Mouse (Mus musculus) hindbrain, embryonic 10.5 days (tissue): ENCODE results near the gene Etl4. TPM values are rescaled to one million over a fixed set of nuclear protein-coding genes. Genes with fewer than 3 reads are reported as not detected.
"Not testable (repeated sequence)": the region's sequence is repeated elsewhere in the genome, so short reads cannot be mapped to it uniquely, and the experiment has no call there.

ENCODE experiments used
- DNase-seq: peaks from one replicate; pipeline ENCODE4 v3.0.0-alpha.2; 2017; ENCODE audit warnings: low spot score
- H3K27ac ChIP-seq: fragments of 300-500 bp; sonication (generic); 2 replicates; pipeline ENCODE4 v1.5.1; 2016; ENCODE audit warnings: mild to moderate bottlenecking, moderate library complexity
- H3K27me3 ChIP-seq: fragments of 300-500 bp; sonication (generic); 2 replicates; pipeline ENCODE4 v1.6.1; 2016; ENCODE audit warnings: mild to moderate bottlenecking; ENCODE audit not compliant: poor library complexity, insufficient read depth, severe bottlenecking
- H3K36me3 ChIP-seq: fragments of 300-500 bp; sonication (generic); 2 replicates; pipeline ENCODE4 v1.6.1; 2016; ENCODE audit warnings: mild to moderate bottlenecking, moderate library complexity
- H3K4me1 ChIP-seq: fragments of 300-500 bp; sonication (generic); replicated peaks from 2 replicates; pipeline ENCODE4 v1.6.1; 2016; ENCODE audit warnings: mild to moderate bottlenecking
- H3K4me3 ChIP-seq: fragments of 300-500 bp; sonication (generic); 2 replicates; pipeline ENCODE4 v1.5.1; 2016; ENCODE audit warnings: mild to moderate bottlenecking, moderate library complexity
- H3K9me3 ChIP-seq: fragments of 300-500 bp; sonication (generic); 2 replicates; pipeline ENCODE4 v1.6.1; 2016; ENCODE audit warnings: mild to moderate bottlenecking, moderate library complexity
- WGBS: fragments of 180-500 bp; shearing (Covaris S2); methylation state at CpG from one replicate; pipeline ENCODE4 v1.1.7; 2016; 5-methylcytosine and 5-hydroxymethylcytosine counted together
- polyA plus RNA-seq: library from polyadenylated mRNA; unstranded; fragments of >200 nt; fragmentation: Nextera tagmentation; extraction: Ambion mirVana; gene quantifications from 2 replicates; pipeline ENCODE4 v1.2.1, GENCODE M21; 2016

Etl4 gene
- polyA plus RNA-seq, 1 experiment from 2014 or later: 17.8 TPM

- H3K27ac ChIP-seq, H3K27me3 ChIP-seq, H3K36me3 ChIP-seq, H3K4me3 ChIP-seq, DNase-seq, H3K4me1 ChIP-seq, H3K9me3 ChIP-seq: not testable (repeated sequence)
- 87% methylated on average over 5 of the region's 5 CpGs for WGBS
Measured at GRCm38 (mm10) chr2:20180561-20180960, 271.0 kb downstream of the Etl4 start.

GRCm38 (mm10) chr2:20187223-20187622 is 277.6 kb downstream of the Etl4 start:
- H3K27me3 ChIP-seq, H3K36me3 ChIP-seq, H3K9me3 ChIP-seq, H3K27ac ChIP-seq, H3K4me1 ChIP-seq, DNase-seq, H3K4me3 ChIP-seq: not testable (repeated sequence)
- 92% methylated on average over 7 of the region's 7 CpGs for WGBS

- Histone ChIP-seq H3K9me3 (no peaks in the 10 kb centered on the region), H3K4me3 (no peak overlapping the region), H3K27ac (no peak overlapping the region), H3K36me3 (no peaks in the 10 kb centered on the region), H3K4me1 (no peaks in the 10 kb centered on the region), H3K27me3 (no peaks in the 10 kb centered on the region)
- DNase-seq: no peak
- 86% methylated on average over 7 of the region's 7 CpGs for WGBS
Measured at GRCm38 (mm10) chr2:20203011-20203410, 293.4 kb downstream of the Etl4 start.

GRCm38 (mm10) chr2:20206647-20207046 is 297.1 kb downstream of the Etl4 start:
- no peaks in the 10 kb centered on the region for H3K27me3 ChIP-seq
- no peak overlapping the region for H3K27ac ChIP-seq
- DNase-seq: no peak
- no peaks in the 10 kb centered on the region for H3K9me3 ChIP-seq
- 82% methylated on average over 1 of the region's 1 CpGs for WGBS
- H3K36me3 ChIP-seq: no peaks in the 10 kb centered on the region
- H3K4me3 ChIP-seq: no peak overlapping the region
- H3K4me1 ChIP-seq: no peaks in the 10 kb centered on the region

- WGBS: 84% methylated on average over 3 of the region's 3 CpGs
- H3K4me3 ChIP-seq: no peak overlapping the region
Measured at GRCm38 (mm10) chr2:20208683-20209194, 299.2 kb downstream of the Etl4 start.

GRCm38 (mm10) chr2:20209359-20209758 is 299.8 kb downstream of the Etl4 start:
- 63% methylated on average over 4 of the region's 4 CpGs for WGBS

More at GRCm38 (mm10) chr2:20208683-20209194, 299.2 kb downstream of the Etl4 start:
- H3K27ac ChIP-seq: no peak overlapping the region
- no peak for DNase-seq
- H3K27me3 ChIP-seq: no peaks in the 10 kb centered on the region
- H3K9me3 ChIP-seq: no peaks in the 10 kb centered on the region
- no peaks in the 10 kb centered on the region for H3K36me3 ChIP-seq
- H3K4me1 ChIP-seq: no peaks in the 10 kb centered on the region

GRCm38 (mm10) chr2:20216275-20216674 is 306.7 kb downstream of the Etl4 start:
- H3K27me3 ChIP-seq: no peaks in the 10 kb centered on the region
- H3K4me1 ChIP-seq: no peaks in the 10 kb centered on the region
- no peaks in the 10 kb centered on the region for H3K36me3 ChIP-seq
- no peaks in the 10 kb centered on the region for H3K9me3 ChIP-seq
- no peak for DNase-seq
- H3K27ac ChIP-seq: no peak overlapping the region
- 90% methylated on average over 2 of the region's 2 CpGs for WGBS
- H3K4me3 ChIP-seq: no peak overlapping the region

More at GRCm38 (mm10) chr2:20209359-20209758, 299.8 kb downstream of the Etl4 start:
- DNase-seq: no peak
- Histone ChIP-seq H3K36me3 (no peaks in the 10 kb centered on the region), H3K9me3 (no peaks in the 10 kb centered on the region), H3K27ac (no peak overlapping the region), H3K4me3 (no peak overlapping the region), H3K4me1 (no peaks in the 10 kb centered on the region), H3K27me3 (no peaks in the 10 kb centered on the region)

- no peaks in the 10 kb centered on the region for H3K4me1 ChIP-seq
- H3K4me3 ChIP-seq: no peak overlapping the region
- 90% methylated on average over 5 of the region's 5 CpGs for WGBS
- H3K27ac ChIP-seq: no peak overlapping the region
- no peaks in the 10 kb centered on the region for H3K27me3 ChIP-seq
- H3K36me3 ChIP-seq: no peaks in the 10 kb centered on the region
- H3K9me3 ChIP-seq: no peaks in the 10 kb centered on the region
- no peak for DNase-seq
Measured at GRCm38 (mm10) chr2:20216686-20217437, 307.3 kb downstream of the Etl4 start.

- Histone ChIP-seq H3K36me3 (no peaks in the 10 kb centered on the region), H3K27ac (no peak overlapping the region), H3K4me1 (no peaks in the 10 kb centered on the region), H3K9me3 (no peaks in the 10 kb centered on the region), H3K27me3 (no peaks in the 10 kb centered on the region), H3K4me3 (no peak overlapping the region)
- 63% methylated on average over 4 of the region's 4 CpGs for WGBS
- DNase-seq: peak; percentile 5
Measured at GRCm38 (mm10) chr2:20231371-20231770, 321.8 kb downstream of the Etl4 start.

- no peak overlapping the region for H3K4me3 ChIP-seq
- H3K9me3 ChIP-seq: 0 out of 2 replicates have a peak, but pooled peaks cover 2% of the 10 kb centered on the region
- H3K36me3 ChIP-seq: no peaks in the 10 kb centered on the region
- 76% methylated on average over 4 of the region's 4 CpGs for WGBS
- no peak for DNase-seq
- H3K27ac ChIP-seq: no peak overlapping the region
- H3K27me3 ChIP-seq: no peaks in the 10 kb centered on the region
- no peaks in the 10 kb centered on the region; the same call in 1 of the 2 replicates for H3K4me1 ChIP-seq
Measured at GRCm38 (mm10) chr2:20248043-20248664, 338.6 kb downstream of the Etl4 start.

GRCm38 (mm10) chr2:20249403-20249802 is 339.8 kb downstream of the Etl4 start:
- no peak for DNase-seq
- 73% methylated on average over 4 of the region's 4 CpGs for WGBS
- no peaks in the 10 kb centered on the region for H3K36me3 ChIP-seq
- no peak overlapping the region for H3K27ac ChIP-seq
- no peaks in the 10 kb centered on the region; the same call in 1 of the 2 replicates for H3K4me1 ChIP-seq
- no peak overlapping the region for H3K4me3 ChIP-seq
- 0 out of 2 replicates have a peak, but pooled peaks cover 2% of the 10 kb centered on the region for H3K9me3 ChIP-seq
- no peaks in the 10 kb centered on the region for H3K27me3 ChIP-seq

GRCm38 (mm10) chr2:20276124-20276523 is 366.5 kb downstream of the Etl4 start:
- 55% methylated on average over 2 of the region's 2 CpGs for WGBS
- no peak overlapping the region for H3K4me3 ChIP-seq
- H3K36me3 ChIP-seq: no peaks in the 10 kb centered on the region
- no peaks in the 10 kb centered on the region for H3K9me3 ChIP-seq
- DNase-seq: peak; percentile 58
- no peak overlapping the region for H3K27ac ChIP-seq
- H3K27me3 ChIP-seq: no peaks in the 10 kb centered on the region
- no peaks in the 10 kb centered on the region for H3K4me1 ChIP-seq

- no peak overlapping the region for H3K27ac ChIP-seq
- H3K4me1 ChIP-seq: no peaks in the 10 kb centered on the region
- DNase-seq: no peak
- WGBS: 80% methylated on average over 2 of the region's 2 CpGs
- H3K27me3 ChIP-seq: no peaks in the 10 kb centered on the region
- no peaks in the 10 kb centered on the region for H3K36me3 ChIP-seq
- no peaks in the 10 kb centered on the region for H3K9me3 ChIP-seq
- H3K4me3 ChIP-seq: no peak overlapping the region
Measured at GRCm38 (mm10) chr2:20281903-20282302, 372.3 kb downstream of the Etl4 start.
